Mouse (Mus musculus) small intestine, adult 2 months (tissue): ENCODE results near the gene Cfap74. TPM values are rescaled to one million over a fixed set of nuclear protein-coding genes. Genes with fewer than 3 reads are reported as not detected.
"Not testable (repeated sequence)": the region's sequence is repeated elsewhere in the genome, so short reads cannot be mapped to it uniquely, and the experiment has no call there.

Experiments
- H3K27ac ChIP-seq: fragments of 200-500 bp; 2 replicates; pipeline ENCODE4 v1.5.1; 2012; ENCODE audit warnings: low read depth, low read length, control low read depth, inconsistent platforms; ENCODE audit not compliant: insufficient read depth
- H3K27me3 ChIP-seq: fragments of 200-500 bp; 2 replicates; pipeline ENCODE4 v1.6.1; 2012; ENCODE audit warnings: mild to moderate bottlenecking, moderate library complexity, low read length, inconsistent platforms; ENCODE audit not compliant: control insufficient read depth, insufficient read depth
- H3K36me3 ChIP-seq: fragments of 200-500 bp; 2 replicates; pipeline ENCODE4 v1.6.1; 2012; ENCODE audit warnings: mild to moderate bottlenecking, low read length, control low read depth, inconsistent platforms; ENCODE audit not compliant: control insufficient read depth, insufficient read depth
- H3K4me1 ChIP-seq: fragments of 200-500 bp; 2 replicates; pipeline ENCODE4 v1.6.1; 2012; ENCODE audit warnings: low read length, inconsistent platforms, mixed read lengths; ENCODE audit not compliant: control insufficient read depth, insufficient read depth, insufficient read length
- H3K4me3 ChIP-seq: fragments of 200-500 bp; 2 replicates; pipeline ENCODE4 v1.5.1; 2012; ENCODE audit warnings: low read depth, mild to moderate bottlenecking, control low read depth, inconsistent platforms, low read length, moderate library complexity
- CTCF ChIP-seq: fragments of 200-500 bp; IDR thresholded peaks from 2 replicates; pipeline ENCODE4 v1.5.1; 2012; ENCODE audit warnings: low read depth, mild to moderate bottlenecking, control low read depth, inconsistent platforms, low read length, moderate library complexity, mixed read lengths; ENCODE audit not compliant: insufficient replicate concordance, insufficient read length; ENCODE audit errors: extremely low read depth
- POLR2A ChIP-seq: fragments of 200-500 bp; IDR thresholded peaks from 2 replicates; pipeline ENCODE4 v1.6.1; 2012; ENCODE audit warnings: low read depth, mild to moderate bottlenecking, control low read depth, inconsistent platforms, low read length, moderate library complexity
- WGBS: fragments of 180-500 bp; shearing (Covaris S2); methylation state at CpG from one replicate; pipeline ENCODE4 v1.1.7; 2018; 5-methylcytosine and 5-hydroxymethylcytosine counted together
- polyA plus RNA-seq: library from polyadenylated mRNA; depleted of rRNA; stranded (reverse); fragments of >200 nt; gene quantifications from 2 replicates; pipeline ENCODE4 v1.2.3, GENCODE M21; 2012

Cfap74 gene
- polyA plus RNA-seq, 1 experiment = 1.4 TPM

- TF ChIP-seq POLR2A = no peak
- TF ChIP-seq CTCF = no peak
- H3K4me1 ChIP-seq = peaks cover 10% of the 10 kb centered on the region
- H3K27me3 ChIP-seq = no peaks in the 10 kb centered on the region
- no peaks in the 10 kb centered on the region for H3K36me3 ChIP-seq
- no peak overlapping the region for H3K27ac ChIP-seq
- 87% methylated on average over 16 of the region's 16 CpGs for WGBS
- no peak overlapping the region for H3K4me3 ChIP-seq
Observed at GRCm38 (mm10) chr4:155470263-155470953, 61.4 kb downstream of the Cfap74 start.

GRCm38 (mm10) chr4:155470997-155471396 is 62.0 kb downstream of the Cfap74 start:
- Histone ChIP-seq H3K27ac (no peak overlapping the region), H3K4me3 (no peak overlapping the region), H3K36me3 (no peaks in the 10 kb centered on the region), H3K27me3 (no peaks in the 10 kb centered on the region), H3K4me1 (peaks cover 10% of the 10 kb centered on the region)
- TF ChIP-seq CTCF (no peak), POLR2A (no peak)
- WGBS = 87% methylated on average over 7 of the region's 7 CpGs

GRCm38 (mm10) chr4:155471406-155471805 is 62.4 kb downstream of the Cfap74 start:
- TF ChIP-seq CTCF (no peak), POLR2A (no peak)
- Histone ChIP-seq H3K27ac (no peak overlapping the region), H3K27me3 (no peaks in the 10 kb centered on the region), H3K4me3 (no peak overlapping the region), H3K36me3 (no peaks in the 10 kb centered on the region), H3K4me1 (peaks cover 10% of the 10 kb centered on the region)
- WGBS = 89% methylated on average over 7 of the region's 7 CpGs

GRCm38 (mm10) chr4:155472716-155473290 is 63.8 kb downstream of the Cfap74 start:
- Histone ChIP-seq H3K4me1 (peaks cover 10% of the 10 kb centered on the region), H3K4me3 (no peak overlapping the region), H3K27me3 (no peaks in the 10 kb centered on the region), H3K36me3 (no peaks in the 10 kb centered on the region), H3K27ac (no peak overlapping the region)
- no peak for TF ChIP-seq CTCF
- no peak for TF ChIP-seq POLR2A
- 66% methylated on average over 3 of the region's 3 CpGs for WGBS

- Histone ChIP-seq H3K27ac (no peak overlapping the region), H3K36me3 (no peaks in the 10 kb centered on the region), H3K27me3 (no peaks in the 10 kb centered on the region)
Observed at GRCm38 (mm10) chr4:155473319-155473718, 64.3 kb downstream of the Cfap74 start.

GRCm38 (mm10) chr4:155473796-155474195 is 64.8 kb downstream of the Cfap74 start:
- not testable (repeated sequence) for H3K36me3 ChIP-seq, H3K4me1 ChIP-seq, H3K27ac ChIP-seq, H3K27me3 ChIP-seq, H3K4me3 ChIP-seq
- WGBS = 29% methylated on average over 2 of the region's 2 CpGs

More at GRCm38 (mm10) chr4:155473319-155473718, 64.3 kb downstream of the Cfap74 start:
- peaks cover 10% of the 10 kb centered on the region for H3K4me1 ChIP-seq
- TF ChIP-seq POLR2A (no peak), CTCF (no peak)
- H3K4me3 ChIP-seq = no peak overlapping the region
- 23% methylated on average over 5 of the region's 5 CpGs for WGBS

GRCm38 (mm10) chr4:155481381-155482124 is 72.6 kb downstream of the Cfap74 start:
- peaks cover 21% of the 10 kb centered on the region for H3K4me1 ChIP-seq
- H3K4me3 ChIP-seq = peak overlapping the region; percentile 34
- no peaks in the 10 kb centered on the region for H3K27me3 ChIP-seq
- H3K27ac ChIP-seq = peak overlapping the region; percentile 66
- peak; percentile 33; the same call in 1 of the 2 replicates for TF ChIP-seq POLR2A
- TF ChIP-seq CTCF = peak; percentile 96
- H3K36me3 ChIP-seq = no peaks in the 10 kb centered on the region
- 5% methylated on average over 28 of the region's 28 CpGs for WGBS
